Mouse (Mus musculus) forebrain, embryonic 16.5 days (tissue): ENCODE results near the gene Ankrd36. TPM values are rescaled to one million over a fixed set of nuclear protein-coding genes. Genes with fewer than 3 reads are reported as not detected.

Experiments
- ATAC-seq: fragments of 200-750 bp; cut with Nextera tagmentation; 2 replicates; pipeline ENCODE4 v1.8.0; 2017; ENCODE audit warnings: mild to moderate bottlenecking, moderate library complexity
- H3K27ac ChIP-seq: fragments of 300-500 bp; sonication (generic); 2 replicates; pipeline ENCODE4 v1.5.1; 2014; ENCODE audit warnings: low read length, control low read depth
- H3K27me3 ChIP-seq: fragments of 300-500 bp; sonication (generic); replicated peaks from 2 replicates; pipeline ENCODE4 v1.6.1; 2014; ENCODE audit warnings: low read length; ENCODE audit not compliant: control insufficient read depth, insufficient read depth
- H3K36me3 ChIP-seq: fragments of 300-500 bp; sonication (generic); 2 replicates; pipeline ENCODE4 v1.6.1; 2014; ENCODE audit not compliant: control insufficient read depth, insufficient read depth
- H3K4me1 ChIP-seq: fragments of 300-500 bp; sonication (generic); replicated peaks from 2 replicates; pipeline ENCODE4 v1.6.1; 2014; ENCODE audit warnings: low read length; ENCODE audit not compliant: control insufficient read depth, insufficient read depth
- H3K4me2 ChIP-seq: fragments of 300-500 bp; sonication (generic); 2 replicates; pipeline ENCODE4 v1.6.1; 2014; ENCODE audit warnings: mild to moderate bottlenecking, low read length, control low read depth
- H3K4me3 ChIP-seq: fragments of 300-500 bp; sonication (generic); replicated peaks from 2 replicates; pipeline ENCODE4 v1.5.1; 2014; ENCODE audit warnings: mild to moderate bottlenecking, low read length, control low read depth
- H3K9ac ChIP-seq: fragments of 300-500 bp; sonication (generic); replicated peaks from 2 replicates; pipeline ENCODE4 v1.6.1; 2014; ENCODE audit warnings: low read depth, low read length, control low read depth
- H3K9me3 ChIP-seq: fragments of 300-500 bp; sonication (generic); 2 replicates; pipeline ENCODE4 v1.6.1; 2016; ENCODE audit warnings: low read length; ENCODE audit not compliant: control insufficient read depth
- WGBS: fragments of 180-500 bp; shearing (Covaris S2); extraction: QIAGEN DNeasy Blood & Tissue Kit; methylation state at CpG from one replicate; pipeline ENCODE4 v1.1.7; 2014; 5-methylcytosine and 5-hydroxymethylcytosine counted together
- polyA plus RNA-seq: library from polyadenylated mRNA; unstranded; fragments of >200 nt; fragmentation: Nextera tagmentation; extraction: Ambion mirVana; gene quantifications from 2 replicates; pipeline ENCODE4 v1.2.1, GENCODE M21; 2015

Ankrd36 gene
- polyA plus RNA-seq = not detected in 2 replicates

DNA sequence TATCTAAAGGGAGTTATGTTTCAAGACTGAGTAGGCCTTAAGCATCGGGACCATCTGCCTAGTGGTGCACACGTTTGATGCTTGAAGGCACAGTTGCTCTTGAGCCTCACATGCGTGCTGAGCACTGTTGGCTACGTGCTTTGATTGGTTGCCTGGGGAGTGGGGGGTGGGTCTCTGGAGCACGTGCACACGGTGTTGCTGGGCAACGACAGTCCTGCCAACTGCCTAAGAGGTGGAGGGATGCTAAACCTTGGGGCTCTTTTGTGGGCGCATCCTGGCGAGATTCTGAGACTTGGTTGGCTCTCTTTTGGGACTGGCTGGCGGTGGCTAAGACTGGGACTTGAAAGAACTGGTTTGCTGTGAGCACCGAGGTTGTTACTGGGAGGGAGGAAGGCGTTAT, at the start of gene Ankrd36:
Gene Ankrd36 (plus strand): TSS at position 211 of the 400 bp plus-strand sequence.
- WGBS = 77% methylated on average over 12 of the region's 12 CpGs
- Histone ChIP-seq H3K9me3 (no peaks in the 10 kb centered on the region), H3K27me3 (no peaks in the 10 kb centered on the region), H3K4me2 (no peak within 1 kb of the TSS), H3K27ac (no peak within 1 kb of the TSS), H3K9ac (no peak within 1 kb of the TSS), H3K4me1 (no peaks in the 10 kb centered on the region), H3K4me3 (no peak within 1 kb of the TSS), H3K36me3 (no peaks in the 10 kb centered on the region)
- no peak for ATAC-seq

DNA sequence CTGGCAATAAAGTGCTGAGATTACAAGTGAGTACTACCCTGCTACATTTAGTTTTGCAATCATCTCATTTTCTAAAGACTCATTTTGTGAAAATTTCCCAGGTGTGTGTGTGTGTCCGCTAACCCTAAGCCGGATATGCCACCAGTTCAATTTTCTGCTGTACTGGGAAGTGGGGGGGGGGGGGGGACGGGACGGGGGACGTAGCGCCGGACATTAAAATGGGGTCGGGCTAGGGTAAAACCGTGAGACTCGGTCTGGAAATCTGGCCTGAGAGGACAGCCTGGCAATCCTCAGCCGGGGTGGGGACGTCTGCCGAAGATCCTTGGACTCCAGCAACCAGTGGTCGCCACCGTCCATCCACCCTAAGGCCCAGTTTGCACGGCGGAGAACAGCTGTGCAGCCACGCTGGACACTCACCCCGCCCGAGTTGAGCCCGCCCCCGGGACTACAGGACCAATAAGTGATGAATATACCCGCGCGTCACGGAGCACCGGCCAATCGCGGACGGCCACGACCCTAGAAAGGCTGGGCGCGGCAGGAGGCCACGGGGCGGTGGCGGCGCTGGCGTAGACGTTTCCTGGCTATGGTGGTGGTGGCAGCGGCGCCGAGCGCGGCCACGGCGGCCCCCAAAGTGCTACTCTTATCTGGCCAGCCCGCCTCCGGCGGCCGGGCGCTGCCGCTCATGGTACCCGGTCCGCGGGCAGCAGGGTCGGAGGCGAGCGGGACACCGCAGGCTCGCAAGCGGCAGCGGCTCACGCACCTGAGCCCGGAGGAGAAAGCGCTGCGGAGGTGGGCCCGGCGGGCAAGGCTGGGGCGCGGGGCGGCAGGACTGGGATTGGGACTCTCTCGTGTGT, 48.8 kb upstream of the Ankrd36 start, which contains the start of gene Xbp1:
Gene Xbp1 (plus strand): TSS at position 248 of the 854 bp plus-strand sequence.
- WGBS = under 1% methylated on average over 71 of the region's 72 CpGs
- peak within 1 kb of the TSS; percentile 94 for H3K9ac ChIP-seq
- H3K27ac ChIP-seq = peak within 1 kb of the TSS; percentile 83
- peak within 1 kb of the TSS; percentile 76 for H3K4me3 ChIP-seq
- peak; percentile 98 for ATAC-seq
- H3K9me3 ChIP-seq = no peaks in the 10 kb centered on the region
- peaks cover 13% of the 10 kb centered on the region for H3K4me1 ChIP-seq
- H3K27me3 ChIP-seq = no peaks in the 10 kb centered on the region
- H3K36me3 ChIP-seq = peaks cover 14% of the 10 kb centered on the region
- peak within 1 kb of the TSS; percentile 64 for H3K4me2 ChIP-seq

DNA sequence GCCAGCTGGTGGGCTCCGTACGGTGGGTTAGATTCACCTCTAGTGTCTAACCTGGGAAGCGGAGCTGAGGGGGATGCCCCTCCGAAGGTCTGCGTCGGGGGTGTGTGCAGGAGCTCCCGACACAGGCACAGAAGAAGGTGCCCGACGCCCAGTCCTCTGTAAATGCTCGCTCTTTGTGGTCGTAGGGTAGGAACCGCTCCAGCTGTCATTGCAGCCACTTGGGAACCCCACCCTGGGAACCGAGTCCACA, 48.3 kb upstream of the Ankrd36 start:
- Histone ChIP-seq H3K27me3 (no peaks in the 10 kb centered on the region), H3K4me3 (peak overlapping the region; percentile 76), H3K4me2 (peak overlapping the region; percentile 64), H3K9ac (peak overlapping the region; percentile 94), H3K4me1 (peaks cover 13% of the 10 kb centered on the region), H3K27ac (peak overlapping the region; percentile 83), H3K9me3 (no peaks in the 10 kb centered on the region), H3K36me3 (peaks cover 14% of the 10 kb centered on the region)
- under 1% methylated on average over 13 of the region's 13 CpGs for WGBS
- peak; percentile 53 for ATAC-seq

DNA sequence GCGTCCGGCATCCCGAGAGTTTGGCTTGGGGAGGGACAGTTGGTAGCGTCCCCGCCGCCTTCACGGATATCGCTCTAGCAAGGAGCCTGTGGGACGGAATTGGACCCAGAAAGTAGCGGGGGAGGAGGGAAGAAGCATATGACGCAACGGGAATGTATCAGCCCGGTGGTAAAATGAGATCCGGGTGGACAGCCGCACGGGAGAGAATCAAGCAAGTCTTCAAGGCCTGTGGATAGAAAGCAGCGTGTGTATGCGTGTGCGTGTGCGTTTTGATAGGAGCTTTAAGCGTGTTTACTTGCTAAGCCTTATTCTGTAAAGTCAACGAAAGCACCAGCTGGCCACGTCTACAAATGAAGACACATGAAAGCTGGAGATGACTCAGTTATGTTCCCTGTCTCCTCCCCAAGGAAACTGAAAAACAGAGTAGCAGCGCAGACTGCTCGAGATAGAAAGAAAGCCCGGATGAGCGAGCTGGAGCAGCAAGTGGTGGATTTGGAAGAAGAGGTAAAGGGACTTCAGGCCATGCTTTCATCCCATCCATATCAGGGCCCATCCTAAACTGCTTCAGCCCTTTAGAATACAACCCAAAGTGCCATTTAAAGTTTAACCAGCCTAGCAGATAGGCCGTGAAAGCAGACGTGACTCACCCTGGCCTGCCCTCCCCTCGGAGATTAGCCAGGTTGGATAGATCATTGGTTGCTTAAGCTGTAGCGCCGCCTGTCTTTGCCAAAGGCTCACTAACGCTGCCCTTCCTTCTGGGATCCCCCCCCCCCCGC, 47.8 kb upstream of the Ankrd36 start:
- peaks cover 14% of the 10 kb centered on the region for H3K36me3 ChIP-seq
- peak overlapping the region; percentile 64 for H3K4me2 ChIP-seq
- WGBS = under 1% methylated on average over 34 of the region's 34 CpGs
- H3K27ac ChIP-seq = peak overlapping the region; percentile 83
- peak; percentile 24 for ATAC-seq
- no peaks in the 10 kb centered on the region for H3K27me3 ChIP-seq
- H3K9ac ChIP-seq = peak overlapping the region; percentile 94
- H3K4me1 ChIP-seq = peaks cover 13% of the 10 kb centered on the region
- H3K4me3 ChIP-seq = peak overlapping the region; percentile 76
- H3K9me3 ChIP-seq = no peaks in the 10 kb centered on the region

DNA sequence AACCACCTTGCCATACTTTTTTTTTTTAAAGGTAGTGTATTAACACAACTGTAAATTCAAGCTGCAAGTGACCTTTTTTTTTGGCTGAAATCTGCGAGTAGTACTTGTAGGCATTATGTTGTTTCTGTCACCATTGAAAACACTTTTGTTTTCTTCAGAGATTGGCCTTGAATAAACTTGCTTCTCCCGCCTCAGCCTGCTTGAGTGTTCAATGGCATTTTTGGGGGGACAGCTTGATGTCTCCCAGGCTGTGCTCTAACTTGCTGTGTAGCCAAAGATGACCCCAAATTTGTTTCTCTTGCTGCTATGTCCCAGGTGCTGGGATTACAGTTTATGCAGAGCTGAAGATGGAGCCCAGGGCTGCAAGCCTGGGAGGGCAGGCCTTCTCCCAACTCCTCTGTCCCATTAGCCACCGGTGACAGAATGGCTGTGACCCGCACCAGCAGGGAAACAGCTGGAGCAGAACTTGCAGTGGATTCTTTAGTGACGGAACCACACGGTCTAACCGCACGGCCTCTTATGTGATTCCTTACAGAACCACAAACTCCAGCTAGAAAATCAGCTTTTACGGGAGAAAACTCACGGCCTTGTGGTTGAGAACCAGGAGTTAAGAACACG, 46.6 kb upstream of the Ankrd36 start:
- Histone ChIP-seq H3K4me3 (no peak overlapping the region), H3K4me2 (no peak overlapping the region), H3K4me1 (peaks cover 13% of the 10 kb centered on the region), H3K27me3 (no peaks in the 10 kb centered on the region), H3K36me3 (peaks cover 14% of the 10 kb centered on the region), H3K9me3 (no peaks in the 10 kb centered on the region), H3K27ac (no peak overlapping the region), H3K9ac (no peak overlapping the region)
- ATAC-seq = no peak
- 86% methylated on average over 11 of the region's 11 CpGs for WGBS

DNA sequence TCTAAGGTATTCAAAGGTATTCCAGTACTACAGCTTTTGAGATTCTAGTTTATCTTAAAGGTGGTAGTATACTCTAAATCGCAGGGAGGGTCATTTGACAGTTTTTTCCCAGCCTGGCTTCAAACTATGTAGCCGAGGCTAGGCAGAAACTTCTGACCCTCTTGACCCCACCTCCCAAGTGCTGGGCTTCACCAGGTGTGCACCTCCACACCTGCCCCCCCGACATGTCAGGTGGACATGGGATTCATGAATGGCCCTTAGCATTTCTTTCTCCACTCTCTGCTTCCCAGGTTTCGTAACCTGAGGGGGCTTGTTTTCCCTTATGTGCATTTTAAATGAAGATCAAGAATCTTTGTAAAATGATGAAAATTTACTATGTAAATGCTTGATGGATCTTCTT, 44.1 kb upstream of the Ankrd36 start:
- WGBS = 89% methylated on average over 4 of the region's 4 CpGs
- ATAC-seq = no peak
- peaks cover 21% of the 10 kb centered on the region for H3K36me3 ChIP-seq
- H3K4me3 ChIP-seq = no peak overlapping the region
- no peaks in the 10 kb centered on the region for H3K9me3 ChIP-seq
- peaks cover 13% of the 10 kb centered on the region for H3K4me1 ChIP-seq
- H3K27me3 ChIP-seq = no peaks in the 10 kb centered on the region
- H3K4me2 ChIP-seq = no peak overlapping the region
- no peak overlapping the region for H3K9ac ChIP-seq
- no peak overlapping the region for H3K27ac ChIP-seq

DNA sequence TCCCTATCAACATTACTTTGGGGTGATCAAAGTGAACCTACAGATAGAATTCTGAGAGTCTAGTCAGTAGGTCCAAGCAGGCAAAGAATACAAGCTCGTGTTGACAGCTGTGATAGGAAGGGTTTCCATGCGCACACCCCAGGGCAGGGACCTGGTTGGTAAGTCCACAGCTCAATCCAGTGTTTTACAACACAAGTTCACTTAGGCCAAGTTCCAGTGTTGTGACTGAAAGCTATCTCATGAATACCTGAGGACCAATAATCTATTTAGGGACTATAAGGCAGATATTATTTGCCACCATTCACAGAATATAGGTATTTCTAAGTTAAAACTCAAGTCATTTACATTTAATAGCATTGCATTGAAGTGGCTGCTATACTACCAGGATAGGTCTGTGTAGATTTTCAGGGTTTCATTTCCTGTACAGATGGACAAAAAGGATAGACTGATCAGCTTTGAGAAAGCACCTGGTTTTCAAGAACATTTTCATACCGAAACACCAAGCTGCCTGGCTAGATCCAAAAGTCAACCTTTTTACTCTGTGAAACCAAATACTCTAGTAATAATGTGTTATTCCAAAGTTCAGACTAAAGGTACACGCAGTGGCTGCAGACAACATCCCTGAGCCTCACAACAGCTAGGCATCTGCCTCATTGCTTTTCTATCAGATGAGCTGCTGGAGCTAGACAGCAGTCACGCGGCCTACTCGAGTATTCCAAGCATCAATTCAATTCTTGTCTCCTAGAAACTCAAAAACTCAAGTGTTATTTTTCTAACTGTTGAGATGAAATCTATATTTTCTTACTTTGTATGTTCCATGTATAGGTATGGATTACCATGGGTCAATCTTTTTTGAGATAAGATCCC, 42.7 kb upstream of the Ankrd36 start:
- no peak for ATAC-seq
- Histone ChIP-seq H3K27ac (no peak overlapping the region), H3K9ac (no peak overlapping the region), H3K4me1 (peaks cover 13% of the 10 kb centered on the region), H3K4me2 (no peak overlapping the region), H3K36me3 (peaks cover 24% of the 10 kb centered on the region), H3K27me3 (no peaks in the 10 kb centered on the region), H3K9me3 (no peaks in the 10 kb centered on the region), H3K4me3 (no peak overlapping the region)
- WGBS = 91% methylated on average over 7 of the region's 7 CpGs

DNA sequence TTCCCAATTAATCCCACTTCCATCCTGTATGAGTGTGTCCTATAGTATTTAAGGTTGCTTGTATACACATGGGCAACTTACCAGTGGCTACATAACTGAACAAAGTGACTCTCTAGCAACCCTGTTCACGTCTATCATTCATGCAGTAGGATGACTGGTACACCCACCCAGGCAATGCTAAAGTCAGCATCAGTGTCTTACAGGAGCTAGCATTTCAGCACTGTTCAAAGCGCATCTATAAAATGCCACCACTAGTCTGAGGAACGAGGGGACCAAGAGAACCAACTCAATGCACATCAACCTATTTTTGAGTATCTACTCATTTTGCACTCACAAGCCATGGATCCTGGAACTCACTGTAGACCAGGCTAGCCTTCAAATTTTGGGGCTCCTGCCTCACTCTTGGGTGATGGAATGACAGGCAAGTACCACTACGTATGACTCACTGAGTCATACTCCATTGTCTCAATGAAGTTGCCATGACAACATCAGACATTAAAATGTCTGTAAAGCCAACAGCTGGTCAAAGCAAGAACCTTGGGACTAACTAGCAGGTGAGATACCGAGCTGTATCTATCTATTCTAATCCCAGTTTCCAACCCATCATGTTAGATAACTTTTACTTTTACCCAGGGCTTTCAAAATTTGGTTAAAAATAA, 41.5 kb upstream of the Ankrd36 start:
- peaks cover 29% of the 10 kb centered on the region for H3K36me3 ChIP-seq
- ATAC-seq = no peak
- no peak overlapping the region for H3K4me3 ChIP-seq
- H3K4me1 ChIP-seq = peaks cover under 1% of the 10 kb centered on the region
- H3K27me3 ChIP-seq = no peaks in the 10 kb centered on the region
- no peak overlapping the region for H3K27ac ChIP-seq
- WGBS = 83% methylated on average over 5 of the region's 5 CpGs
- no peak overlapping the region for H3K9ac ChIP-seq
- H3K9me3 ChIP-seq = no peaks in the 10 kb centered on the region
- no peak overlapping the region for H3K4me2 ChIP-seq
